Mouse (Mus musculus) megakaryocyte, embryonic 14.5 days (primary cell): ENCODE measurements at regions not wholly inside any gene's neighbourhood (a gene's known extent, or its start where the extent isn't known, plus 50 kb on each side); places are given as distances from the start of the nearest gene placed in this dataset.

ENCODE experiments used
- FLI1 ChIP-seq: IDR thresholded peaks from 2 replicates; pipeline ENCODE4 v1.6.1; 2012; ENCODE audit warnings: low read length, inconsistent platforms, mixed read lengths
- GATA1 ChIP-seq: IDR thresholded peaks from 3 replicates; pipeline ENCODE4 v1.6.1; 2012; ENCODE audit warnings: mixed read lengths, low read length, inconsistent platforms, borderline replicate concordance

DNA sequence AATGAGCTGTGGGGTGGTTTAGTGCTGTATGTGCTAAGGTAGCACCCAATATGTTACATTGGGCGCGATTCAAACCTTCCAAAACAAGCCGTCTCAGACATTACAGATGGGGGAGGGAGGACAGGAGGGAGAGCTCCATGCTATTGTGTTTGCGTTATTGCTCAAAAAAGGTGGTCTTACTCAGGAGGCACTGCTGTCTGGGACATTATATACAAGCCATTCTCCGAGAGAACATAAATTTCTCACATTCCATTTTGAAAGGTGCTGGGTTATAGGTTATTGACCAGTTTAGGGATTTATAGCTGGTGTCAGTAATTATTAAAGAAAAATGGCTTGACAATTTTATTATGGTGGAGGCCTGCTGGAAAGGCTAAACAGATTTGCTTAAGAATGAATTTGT lies 649.4 kb downstream of the Kcnj2 start:
- TF ChIP-seq GATA1 (no peak), FLI1 (no peak)
